Mouse (Mus musculus) ES-E14 (cell line): ENCODE data around the gene Rassf8. TPM values are rescaled to one million over a fixed set of nuclear protein-coding genes. Genes with fewer than 3 reads are reported as not detected.
A peak's percentile ranks its signal among the peaks of the same experiment; 100 is the strongest.

Source experiments
- DNase-seq: peaks from one replicate; pipeline ENCODE4 v3.0.0-alpha.2; 2013; ENCODE audit warnings: low read depth, low spot score
- H3K27ac ChIP-seq: 2 replicates; pipeline ENCODE4 v1.5.1; 2012; ENCODE audit warnings: low read depth, mild to moderate bottlenecking, low read length, moderate library complexity, mixed read lengths; ENCODE audit not compliant: poor library complexity, insufficient read depth, severe bottlenecking
- H3K36me3 ChIP-seq: 2 replicates; pipeline ENCODE4 v1.6.1; 2012; ENCODE audit warnings: mild to moderate bottlenecking, low read length, moderate library complexity, mixed read lengths; ENCODE audit not compliant: control insufficient read depth, poor library complexity, insufficient read depth, severe bottlenecking
- H3K4me1 ChIP-seq, 2 experiments: fragments of 150-350 bp in 1 of 2; sonication (generic) in 1 of 2; 2 replicates each; pipeline ENCODE4 v1.6.1; 2012; ENCODE audit warnings: low read length in 2 of 2, mild to moderate bottlenecking in 1 of 2, mixed read lengths in 1 of 2; ENCODE audit not compliant: control insufficient read depth in 2 of 2, insufficient read depth in 2 of 2, poor library complexity in 1 of 2
- H3K4me3 ChIP-seq, 2 experiments: fragments of 150-350 bp in 1 of 2; sonication (generic) in 1 of 2; 2 replicates each; pipeline ENCODE4 v1.5.1; 2012; ENCODE audit warnings: low read length in 2 of 2, low read depth in 1 of 2, mild to moderate bottlenecking in 1 of 2, mixed read lengths in 1 of 2; ENCODE audit not compliant: insufficient read depth in 1 of 2, poor library complexity in 1 of 2, severe bottlenecking in 1 of 2
- H3K9ac ChIP-seq: 2 replicates; pipeline ENCODE4 v1.6.1; 2012; ENCODE audit warnings: low read depth, mild to moderate bottlenecking, low read length, mixed read lengths; ENCODE audit not compliant: poor library complexity, insufficient read depth, severe bottlenecking
- H3K9me3 ChIP-seq: fragments of 150-350 bp; sonication (generic); 2 replicates; pipeline ENCODE4 v1.6.1; 2012; ENCODE audit warnings: low read depth, mild to moderate bottlenecking, low read length; ENCODE audit not compliant: control insufficient read depth, insufficient read depth
- CHD2 ChIP-seq: IDR thresholded peaks from 2 replicates; pipeline ENCODE4 v1.6.1; 2014; ENCODE audit warnings: mild to moderate bottlenecking, low read depth, low read length, inconsistent platforms
- HCFC1 ChIP-seq: IDR thresholded peaks from 2 replicates; pipeline ENCODE4 v1.6.1; 2012; ENCODE audit warnings: low read length, inconsistent platforms, borderline replicate concordance; ENCODE audit not compliant: insufficient read depth
- MAFK ChIP-seq: IDR thresholded peaks from 2 replicates; pipeline ENCODE4 v1.6.1; 2014; ENCODE audit warnings: mild to moderate bottlenecking, low read depth, low read length, inconsistent platforms; ENCODE audit not compliant: insufficient read depth
- ZC3H11A ChIP-seq: IDR thresholded peaks from 2 replicates; pipeline ENCODE4 v1.6.1; 2012; ENCODE audit warnings: low read depth, mild to moderate bottlenecking, inconsistent platforms, low read length, borderline replicate concordance
- ZNF384 ChIP-seq: IDR thresholded peaks from 2 replicates; pipeline ENCODE4 v1.6.1; 2012; ENCODE audit warnings: low read depth, low read length, inconsistent platforms
- in situ Hi-C, 2 experiments: fragments of 600-800 bp; cut with MboI; formaldehyde crosslinking; loops; one replicate each; pipeline ENCODE4 v1.15.1; 2025; ENCODE audit warnings: low sequenced_read_pairs in 2 of 2, inconsistent platforms in 1 of 2; ENCODE audit not compliant: unreplicated experiment in 2 of 2
- total RNA-seq: library from RNA; depleted of rRNA; stranded (reverse); fragments of 300-350 nt; gene quantifications from 2 replicates; pipeline ENCODE4 v1.2.3, GENCODE M21; 2012

Gene Rassf8
- total RNA-seq, 1 experiment: 9.0 TPM

DNA sequence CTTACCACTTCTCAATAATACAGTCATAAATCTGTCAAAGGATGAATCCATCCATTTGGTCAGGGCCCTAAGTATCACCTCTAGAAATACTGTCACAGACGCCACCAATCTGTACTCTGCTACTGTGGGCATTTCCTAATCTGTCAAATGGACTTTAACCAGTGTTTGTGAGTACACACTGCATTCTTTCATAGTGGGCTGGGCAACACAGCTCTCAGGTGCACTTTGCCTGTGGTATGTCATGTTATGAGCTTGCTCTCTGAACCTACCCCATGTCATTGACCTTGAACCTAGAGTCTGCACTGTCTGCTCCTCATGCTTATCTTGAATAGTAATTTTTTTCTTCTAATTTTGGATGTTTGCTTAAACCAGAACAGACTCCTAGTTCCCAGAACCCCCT, 64.6 kb downstream of the Rassf8 start:
- no peak overlapping the region for H3K4me3 ChIP-seq
- TF ChIP-seq ZNF384 (no peak), CHD2 (no peak), ZC3H11A (no peak), MAFK (no peak)
- in situ Hi-C loops: no loop called here
- no peaks in the 10 kb centered on the region; the same call in 1 of the 2 replicates for H3K36me3 ChIP-seq
- no peak overlapping the region for H3K27ac ChIP-seq
- no peak overlapping the region for H3K9ac ChIP-seq
- H3K4me1 ChIP-seq: no peaks in the 10 kb centered on the region
- no peaks in the 10 kb centered on the region for H3K9me3 ChIP-seq
- no peak for DNase-seq

DNA sequence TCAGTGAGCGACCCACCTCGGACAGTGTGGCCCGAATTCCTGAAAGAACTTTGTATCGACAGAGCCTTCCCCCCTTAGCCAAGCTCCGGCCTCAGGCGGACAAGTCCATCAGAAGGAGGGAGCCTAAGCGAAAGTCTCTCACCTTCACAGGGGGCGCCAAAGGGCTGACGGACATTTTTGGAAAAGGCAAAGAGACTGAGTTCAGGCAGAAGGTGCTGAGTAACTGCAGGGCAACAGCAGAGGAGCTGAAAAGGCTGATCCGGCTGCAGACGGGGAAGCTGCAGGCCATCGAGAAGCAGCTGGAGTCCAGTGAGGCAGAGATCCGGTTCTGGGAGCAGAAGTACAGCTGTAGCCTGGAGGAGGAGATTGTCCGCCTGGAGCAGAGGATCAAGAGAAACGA, 68.7 kb downstream of the Rassf8 start:
- Histone ChIP-seq H3K9me3 (no peaks in the 10 kb centered on the region), H3K4me3 (peak overlapping the region; percentile 15 to 45; a peak in 3 of 4 replicates), H3K9ac (0 out of 2 replicates have a peak overlapping the region, but pooled peaks have one; percentile 5), H3K4me1 (no peaks in the 10 kb centered on the region), H3K27ac (no peak overlapping the region), H3K36me3 (no peaks in the 10 kb centered on the region; the same call in 1 of the 2 replicates)
- no peak for DNase-seq
- TF ChIP-seq CHD2 (no peak), ZNF384 (no peak), ZC3H11A (no peak), MAFK (no peak), HCFC1 (no peak)
- in situ Hi-C loops: no loop called here

DNA sequence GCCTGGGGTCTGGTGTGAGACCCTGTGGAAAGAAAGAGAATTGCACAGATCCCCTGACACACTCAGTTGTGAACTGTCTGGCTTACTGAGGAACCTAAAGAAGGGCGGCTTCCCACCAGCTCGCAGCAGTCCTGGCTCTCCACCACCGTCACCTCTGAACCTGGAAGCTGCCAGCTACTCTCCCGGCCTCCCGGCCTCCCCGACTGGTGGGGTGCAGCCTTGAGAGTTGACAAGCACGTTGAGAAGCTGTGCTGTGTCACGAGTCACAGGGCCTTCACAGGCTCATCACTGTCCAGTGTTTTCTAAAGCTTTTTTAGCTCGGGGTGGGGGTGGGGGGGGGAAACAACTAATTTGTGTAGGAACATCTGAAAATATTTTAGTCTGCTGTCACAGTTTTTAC, 72.6 kb downstream of the Rassf8 start:
- DNase-seq: no peak
- no peak for TF ChIP-seq MAFK
- no peak for TF ChIP-seq HCFC1
- TF ChIP-seq CHD2: no peak
- no peak for TF ChIP-seq ZC3H11A
- TF ChIP-seq ZNF384: no peak
- H3K36me3 ChIP-seq: no peaks in the 10 kb centered on the region

DNA sequence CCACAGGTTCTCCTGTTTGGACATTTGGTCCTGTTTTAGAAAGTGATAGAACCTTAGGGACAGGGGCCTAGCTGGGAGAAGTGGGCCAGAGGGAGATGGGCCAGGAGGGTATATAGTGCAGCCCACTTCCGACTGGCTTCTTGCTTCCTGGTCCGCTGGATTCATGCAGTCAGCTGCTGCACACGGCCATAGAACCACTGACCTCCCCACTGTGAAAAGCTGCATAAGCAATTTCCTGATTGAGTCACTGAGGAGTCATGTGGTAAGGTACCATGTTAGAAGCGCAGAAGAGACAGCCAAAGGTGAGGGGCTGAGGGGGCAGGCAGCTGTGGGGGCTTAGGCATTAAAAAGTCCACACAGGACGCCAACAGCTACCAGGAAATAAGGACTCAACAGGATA, 75.7 kb downstream of the Rassf8 start:
- Histone ChIP-seq H3K9me3 (no peaks in the 10 kb centered on the region), H3K27ac (no peak overlapping the region), H3K9ac (no peak overlapping the region), H3K36me3 (no peaks in the 10 kb centered on the region), H3K4me3 (no peak overlapping the region), H3K4me1 (no peaks in the 10 kb centered on the region)
- no peak for DNase-seq
- in situ Hi-C loops: loop anchor here in 1 of 2 experiments (10.0 kb wide), 1 partner anchor 463 kb away; no protein-coding TSS in a partner anchor
- TF ChIP-seq CHD2 (no peak), ZNF384 (no peak), MAFK (no peak), HCFC1 (no peak)

More for the DNA sequence above, 72.6 kb downstream of the Rassf8 start:
- H3K9ac ChIP-seq: no peak overlapping the region
- H3K4me1 ChIP-seq: no peaks in the 10 kb centered on the region
- H3K9me3 ChIP-seq: no peaks in the 10 kb centered on the region
- no peak overlapping the region for H3K27ac ChIP-seq
- in situ Hi-C loops: no loop called here
- no peak overlapping the region for H3K4me3 ChIP-seq

DNA sequence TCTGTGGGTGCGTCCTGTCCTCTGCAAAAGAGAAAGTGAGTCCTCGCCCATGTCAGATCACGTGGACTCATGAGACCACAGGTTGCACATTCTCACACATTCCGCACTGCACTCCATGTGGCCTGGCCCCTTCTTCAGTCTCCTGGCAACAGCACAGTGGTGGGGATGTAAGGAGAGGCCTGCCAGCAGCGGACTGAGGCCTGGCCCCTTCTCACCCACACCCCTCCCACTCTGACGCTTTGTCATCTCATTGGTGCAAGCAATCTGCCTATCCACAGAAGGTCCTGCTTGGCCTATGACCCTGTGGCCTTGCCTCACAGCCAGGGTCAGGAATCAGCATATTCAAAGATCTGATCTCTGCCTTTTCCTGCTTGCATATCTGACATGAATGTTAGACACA, 76.6 kb downstream of the Rassf8 start:
- in situ Hi-C loops: loop anchor here in 1 of 2 experiments (10.0 kb wide), 1 partner anchor 462 kb away; no protein-coding TSS in a partner anchor
- no peak for DNase-seq
- Histone ChIP-seq H3K9me3 (no peaks in the 10 kb centered on the region), H3K9ac (no peak overlapping the region), H3K36me3 (no peaks in the 10 kb centered on the region), H3K27ac (no peak overlapping the region), H3K4me3 (no peak overlapping the region), H3K4me1 (no peaks in the 10 kb centered on the region)
- TF ChIP-seq ZC3H11A (no peak), ZNF384 (no peak), MAFK (no peak), CHD2 (no peak), HCFC1 (no peak)
